Mouse (Mus musculus): ENCODE measurements around the gene Mcm8.

- no peak for TF ChIP-seq BHLHE40 (IDR thresholded peaks at IDR 0.05; ENCODE audit: borderline replicate concordance, low read depth, low read length)
- TF ChIP-seq POLR2AphosphoS5 (IDR thresholded peaks at IDR 0.05; ENCODE audit: borderline replicate concordance, low read depth, low read length), result no peak
- TF ChIP-seq CTCF (IDR thresholded peaks at IDR 0.05 in 2 of 3, conservative IDR thresholded peaks at IDR 0.05 in 1 of 3; ENCODE audit: control insufficient read depth in 1 of 3, insufficient read depth in 1 of 3, low read depth in 2 of 3, low read length in 3 of 3, poor library complexity in 1 of 3, severe bottlenecking in 1 of 3), result no peak
- TF ChIP-seq POLR2A (IDR thresholded peaks at IDR 0.05; ENCODE audit: control insufficient read depth in 1 of 2, insufficient read depth in 1 of 2, low read depth in 1 of 2, low read length in 2 of 2, poor library complexity in 1 of 2), result no peak
- TF ChIP-seq MAFK (IDR thresholded peaks at IDR 0.05; ENCODE audit: borderline replicate concordance, low read depth, low read length), result no peak
- TF ChIP-seq ELF1 (IDR thresholded peaks at IDR 0.05; ENCODE audit: low read depth, low read length), result no peak
- no peak for TF ChIP-seq USF2 (IDR thresholded peaks at IDR 0.05; ENCODE audit: borderline replicate concordance in 1 of 2, insufficient read depth in 1 of 2, low read depth in 1 of 2, low read length in 2 of 2)
Observed at GRCm38 (mm10) chr2:132802976-132803375, 13.0 kb upstream of the Mcm8 start.
